Mouse (Mus musculus) bone marrow, adult 2 months (tissue): ENCODE results near the gene Kcnab1.

ENCODE experiments used
- CTCF ChIP-seq: fragments of 200-500 bp; IDR thresholded peaks from 2 replicates; pipeline ENCODE4 v1.5.1; 2011; ENCODE audit warnings: low read length, control low read depth; ENCODE audit not compliant: control insufficient read depth, insufficient read depth
- POLR2A ChIP-seq: fragments of 200-500 bp; IDR thresholded peaks from 2 replicates; pipeline ENCODE4 v1.6.1; 2011; ENCODE audit warnings: low read depth, mild to moderate bottlenecking, control low read depth, low read length, borderline replicate concordance; ENCODE audit not compliant: control insufficient read depth

DNA sequence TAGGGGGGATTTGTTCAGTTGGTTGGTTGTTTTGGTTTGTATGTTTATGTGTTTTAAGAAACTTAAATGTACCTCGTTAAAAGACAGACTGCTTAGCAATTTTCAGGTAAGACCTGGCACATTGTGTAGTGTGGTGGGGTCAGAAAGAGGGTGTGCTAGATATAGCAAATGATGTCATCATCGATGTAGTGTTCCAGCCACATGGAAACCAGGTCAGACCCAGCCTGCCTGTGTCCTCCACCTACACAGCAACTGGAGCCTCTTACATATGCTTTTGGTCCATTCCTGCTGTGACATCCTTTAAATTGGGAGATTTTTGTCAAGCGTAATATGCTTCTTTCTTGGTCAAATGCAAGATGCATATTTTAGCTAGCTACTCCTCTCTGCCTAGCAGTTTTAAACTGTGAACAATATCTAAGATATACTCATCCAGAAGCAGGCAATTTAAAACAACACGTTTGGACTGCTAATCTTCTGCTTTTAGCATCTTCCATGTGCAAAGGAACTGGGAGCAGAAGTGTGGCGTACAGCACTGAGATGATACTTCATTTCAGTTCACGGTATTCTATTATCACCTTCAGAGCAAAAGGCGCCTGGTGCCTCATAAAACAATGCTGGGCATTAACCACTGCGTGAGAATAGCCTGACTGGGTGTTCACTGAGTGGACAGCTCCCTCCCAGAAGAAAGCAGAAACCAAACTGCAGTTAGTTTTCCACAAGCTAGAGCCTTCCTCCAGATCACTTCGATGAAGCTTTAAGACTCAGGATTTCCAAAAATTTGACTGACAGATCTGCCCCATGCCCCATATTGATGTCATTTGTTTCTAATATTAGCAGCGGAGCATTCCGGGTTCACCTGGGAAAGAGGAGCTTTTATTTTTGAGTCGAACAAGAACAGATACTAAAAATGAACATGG, 153.6 kb downstream of the Kcnab1 start:
- TF ChIP-seq CTCF, result no peak
- no peak for TF ChIP-seq POLR2A
